Mouse (Mus musculus): ENCODE data around the gene Scpep1. TPM values are rescaled to one million over a fixed set of nuclear protein-coding genes. Genes with fewer than 3 reads are reported as not detected.
"Not testable (repeated sequence)": the region's sequence is repeated elsewhere in the genome, so short reads cannot be mapped to it uniquely, and the experiment has no call there.

Gene Scpep1
- total and polyA plus RNA-seq, 2 experiments from 2014 or later = 27.4 to 28.9 TPM

DNA sequence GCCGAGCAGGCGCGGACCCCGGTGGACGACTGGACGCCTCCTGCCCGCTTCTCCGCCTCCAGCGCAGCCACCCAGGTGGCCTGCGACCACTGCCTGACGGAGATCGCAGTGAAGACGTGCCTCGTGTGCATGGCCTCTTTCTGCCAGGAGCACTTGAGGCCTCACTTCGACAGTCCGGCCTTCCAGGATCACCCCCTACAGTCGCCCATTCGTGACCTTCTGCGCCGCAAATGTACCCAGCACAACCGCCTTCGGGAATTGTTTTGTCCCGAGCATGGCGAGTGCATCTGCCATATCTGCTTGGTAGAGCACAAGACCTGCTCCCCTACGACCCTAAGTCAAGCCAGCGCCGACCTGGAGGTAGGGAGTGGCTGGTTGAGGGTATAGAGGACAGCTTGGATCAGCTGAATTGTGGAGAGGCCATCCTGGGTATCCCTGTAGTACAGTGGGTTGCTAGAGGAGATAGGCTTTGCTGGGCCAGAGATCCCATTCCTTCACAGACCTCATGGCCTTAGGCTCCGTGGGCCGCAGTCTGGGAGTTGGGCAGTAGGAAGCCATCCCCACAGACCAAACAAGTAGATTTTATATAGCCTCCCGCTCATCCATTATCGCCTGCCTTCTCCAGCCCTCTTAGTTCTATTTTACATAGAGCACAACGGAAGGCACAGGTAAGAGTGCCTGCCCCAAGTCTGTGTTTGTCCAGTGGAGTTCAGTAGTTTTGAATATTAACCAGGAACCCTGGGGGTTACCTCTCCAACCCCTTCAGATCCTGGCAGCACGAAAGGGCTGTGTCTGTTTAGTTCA is 44.7 kb upstream of the Scpep1 start:
- DNase-seq (no peak), ATAC-seq (no peak)
- no peaks in the 10 kb centered on the region for H3K36me3 ChIP-seq (ENCODE audit: insufficient read depth)
- H3K4me2 ChIP-seq (ENCODE audit: low read depth) = peak overlapping the region; percentile 41
- peak overlapping the region; percentile 39; the same call in 1 of the 2 replicates for H3K9ac ChIP-seq
- H3K27me3 ChIP-seq (ENCODE audit: insufficient read depth, low read length) = peaks cover 14% of the 10 kb centered on the region
- H3K9me3 ChIP-seq (ENCODE audit: low read length) = no peaks in the 10 kb centered on the region
- H3K4me1 ChIP-seq (ENCODE audit: insufficient read depth) = no peaks in the 10 kb centered on the region
- WGBS = 31% methylated on average over 33 of the region's 33 CpGs
- TF ChIP-seq CTCF (IDR thresholded peaks at IDR 0.05; ENCODE audit: low read depth) = no peak
- peak overlapping the region; percentile 33 for H3K4me3 ChIP-seq (ENCODE audit: low read depth, low read length)
- peak overlapping the region; percentile 4; the same call in 1 of the 2 replicates for H3K27ac ChIP-seq (ENCODE audit: low read depth, low read length)

GRCm38 (mm10) chr11:88998974-88999722 is 43.9 kb upstream of the Scpep1 start, which contains the start of gene Trim25:
TSS of gene Trim25 (plus strand) at chr11:88999376.
- peak; percentile 62 for DNase-seq
- Histone ChIP-seq H3K4me3 (ENCODE audit: low read depth, low read length) (peak within 1 kb of the TSS; percentile 33), H3K9me3 (ENCODE audit: low read length) (no peaks in the 10 kb centered on the region), H3K4me1 (ENCODE audit: insufficient read depth) (no peaks in the 10 kb centered on the region), H3K9ac (peak within 1 kb of the TSS; percentile 39; the same call in 1 of the 2 replicates), H3K27ac (ENCODE audit: low read depth, low read length) (peak within 1 kb of the TSS; percentile 4; the same call in 1 of the 2 replicates), H3K27me3 (ENCODE audit: insufficient read depth, low read length) (peaks cover 14% of the 10 kb centered on the region), H3K4me2 (ENCODE audit: low read depth) (peak within 1 kb of the TSS; percentile 41), H3K36me3 (ENCODE audit: insufficient read depth) (no peaks in the 10 kb centered on the region)
- 0 out of 2 replicates have a peak, but pooled peaks have one; percentile 5 for TF ChIP-seq CTCF (IDR thresholded peaks at IDR 0.05; ENCODE audit: low read depth)
- 2% methylated on average over 48 of the region's 48 CpGs for WGBS
- ATAC-seq = peak; percentile 65

DNA sequence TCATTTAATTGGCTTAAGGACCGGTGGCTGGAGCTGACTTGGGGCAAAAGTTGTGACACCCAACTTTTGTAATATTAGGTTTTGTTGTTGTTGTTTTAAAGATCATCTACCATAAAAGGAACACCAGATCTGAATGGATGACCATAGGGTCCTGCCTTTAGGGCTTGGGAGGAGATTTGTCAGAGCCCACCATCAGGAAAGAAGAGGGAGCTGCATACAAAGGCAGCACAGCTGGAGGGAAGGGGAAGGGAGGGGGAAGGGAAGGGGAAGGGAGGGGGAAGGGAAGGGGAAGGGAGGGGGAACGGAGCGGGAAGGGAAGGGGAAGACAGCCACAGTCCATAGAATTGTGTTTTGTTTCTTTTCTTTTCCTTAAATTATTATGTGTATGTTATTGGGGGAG is 43.1 kb upstream of the Scpep1 start:
- no peak overlapping the region for H3K9ac ChIP-seq
- no peaks in the 10 kb centered on the region for H3K36me3 ChIP-seq (ENCODE audit: insufficient read depth)
- H3K4me2 ChIP-seq (ENCODE audit: low read depth) = no peak overlapping the region
- no peaks in the 10 kb centered on the region for H3K4me1 ChIP-seq (ENCODE audit: insufficient read depth)
- H3K27ac ChIP-seq (ENCODE audit: low read depth, low read length) = no peak overlapping the region
- H3K9me3 ChIP-seq (ENCODE audit: low read length) = no peaks in the 10 kb centered on the region
- WGBS = 8% methylated on average over 3 of the region's 3 CpGs
- H3K27me3 ChIP-seq (ENCODE audit: insufficient read depth, low read length) = peaks cover 14% of the 10 kb centered on the region
- no peak for TF ChIP-seq CTCF (IDR thresholded peaks at IDR 0.05; ENCODE audit: low read depth)
- H3K4me3 ChIP-seq (ENCODE audit: low read depth, low read length) = no peak overlapping the region
- ATAC-seq (no peak), DNase-seq (no peak)

DNA sequence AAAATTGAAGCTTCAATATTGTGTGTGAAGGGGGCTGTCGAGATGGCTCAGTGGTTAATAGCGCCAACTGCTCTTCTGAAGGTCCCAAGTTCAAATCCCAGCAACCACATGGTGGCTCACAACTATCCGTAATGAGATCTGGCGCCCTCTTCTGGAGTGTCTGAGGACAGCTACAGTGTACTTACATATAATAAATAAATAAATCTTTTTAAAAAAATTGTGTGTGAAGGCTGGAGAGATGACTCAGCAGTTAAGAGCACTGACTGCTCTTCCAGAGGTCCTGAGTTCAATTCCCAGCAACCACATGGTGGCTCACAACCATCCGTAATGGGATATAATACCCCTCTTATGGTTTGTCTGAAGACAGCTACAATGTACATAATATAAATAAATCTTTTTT is 42.1 kb upstream of the Scpep1 start:
- H3K4me2 ChIP-seq (ENCODE audit: low read depth); ATAC-seq; DNase-seq; H3K4me1 ChIP-seq (ENCODE audit: insufficient read depth); H3K4me3 ChIP-seq (ENCODE audit: low read depth, low read length); H3K27ac ChIP-seq (ENCODE audit: low read depth, low read length); H3K9ac ChIP-seq; H3K36me3 ChIP-seq (ENCODE audit: insufficient read depth); H3K9me3 ChIP-seq (ENCODE audit: low read length): not testable (repeated sequence)
- H3K27me3 ChIP-seq (ENCODE audit: insufficient read depth, low read length) = peaks cover 14% of the 10 kb centered on the region
- 85% methylated on average over 5 of the region's 5 CpGs for WGBS

DNA sequence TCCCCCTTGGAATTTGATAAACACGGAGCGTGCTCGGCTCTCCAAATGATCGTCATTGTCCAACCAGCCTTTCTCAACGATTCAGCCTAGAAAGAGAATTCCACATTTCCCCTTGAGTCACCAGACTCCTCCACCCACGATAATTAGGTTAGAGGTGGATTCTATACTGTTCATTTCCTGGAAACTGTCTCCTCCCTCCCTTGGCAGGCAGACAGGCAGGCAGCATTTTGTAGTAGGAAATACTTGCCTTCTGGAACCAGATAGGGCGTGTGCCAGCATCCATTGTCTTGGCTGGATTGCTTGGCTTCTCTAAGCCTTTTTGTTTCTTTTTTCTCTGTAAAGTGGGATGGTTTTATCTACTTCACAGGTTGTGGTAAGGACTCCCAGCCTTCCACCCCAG is 41.2 kb upstream of the Scpep1 start:
- peak; percentile 9 for DNase-seq
- Histone ChIP-seq H3K4me3 (ENCODE audit: low read depth, low read length) (no peak overlapping the region), H3K4me1 (ENCODE audit: insufficient read depth) (no peaks in the 10 kb centered on the region), H3K36me3 (ENCODE audit: insufficient read depth) (peaks cover 1% of the 10 kb centered on the region; the same call in 1 of the 2 replicates), H3K27ac (ENCODE audit: low read depth, low read length) (no peak overlapping the region), H3K4me2 (ENCODE audit: low read depth) (no peak overlapping the region), H3K9ac (no peak overlapping the region), H3K9me3 (ENCODE audit: low read length) (no peaks in the 10 kb centered on the region), H3K27me3 (ENCODE audit: insufficient read depth, low read length) (peaks cover 14% of the 10 kb centered on the region)
- whole genome bisulfite sequencing = 69% methylated on average over 7 of the region's 7 CpGs
- no peak for TF ChIP-seq CTCF (IDR thresholded peaks at IDR 0.05; ENCODE audit: low read depth)
- no peak for ATAC-seq

DNA sequence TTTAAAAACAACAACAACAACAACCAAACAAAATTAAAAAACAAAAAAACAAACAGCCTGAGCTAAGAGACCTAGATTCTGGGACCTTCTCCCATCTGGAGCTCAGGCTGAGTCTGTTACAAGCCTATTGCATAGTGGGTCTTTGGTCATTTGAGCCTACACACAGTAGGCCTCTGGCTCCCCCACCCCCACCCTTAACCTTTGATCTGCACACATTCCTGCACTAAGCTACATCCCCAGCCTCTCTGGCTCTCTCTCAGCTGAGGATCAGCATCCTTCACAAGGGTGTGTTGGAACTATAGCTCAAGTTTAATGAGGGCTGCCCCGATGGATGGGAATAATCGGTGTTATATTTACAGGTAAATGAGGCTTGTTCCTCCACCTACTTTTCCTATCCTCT is 40.4 kb upstream of the Scpep1 start:
- Histone ChIP-seq H3K4me1 (ENCODE audit: insufficient read depth) (no peaks in the 10 kb centered on the region), H3K27ac (ENCODE audit: low read depth, low read length) (no peak overlapping the region), H3K4me3 (ENCODE audit: low read depth, low read length) (no peak overlapping the region), H3K27me3 (ENCODE audit: insufficient read depth, low read length) (peaks cover 14% of the 10 kb centered on the region), H3K4me2 (ENCODE audit: low read depth) (no peak overlapping the region), H3K36me3 (ENCODE audit: insufficient read depth) (peaks cover 9% of the 10 kb centered on the region), H3K9ac (no peak overlapping the region), H3K9me3 (ENCODE audit: low read length) (no peaks in the 10 kb centered on the region)
- 86% methylated on average over 2 of the region's 2 CpGs for WGBS
- DNase-seq = no peak
- no peak for TF ChIP-seq CTCF (IDR thresholded peaks at IDR 0.05; ENCODE audit: low read depth)
- ATAC-seq = no peak

DNA sequence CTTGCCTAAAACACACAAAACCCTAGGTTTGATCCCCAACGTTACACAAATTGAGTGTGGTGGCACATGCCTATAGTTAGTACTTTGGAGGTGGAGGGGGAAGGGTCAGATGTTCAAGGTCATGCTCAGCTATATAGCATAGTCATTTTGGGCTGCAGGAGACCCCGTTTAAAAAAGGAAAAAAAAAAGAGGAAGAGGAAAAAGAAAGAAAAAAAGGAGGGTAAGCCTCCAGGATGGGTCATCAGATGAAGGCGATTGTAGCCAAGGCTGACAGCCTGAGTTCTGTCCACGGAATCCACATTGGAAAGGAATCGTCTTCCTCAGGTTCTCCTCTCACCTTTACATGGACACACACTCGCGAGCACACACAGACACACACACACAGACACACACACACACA is 39.2 kb upstream of the Scpep1 start:
- H3K4me2 ChIP-seq (ENCODE audit: low read depth) = no peak overlapping the region
- DNase-seq (no peak), ATAC-seq (no peak)
- TF ChIP-seq CTCF (IDR thresholded peaks at IDR 0.05; ENCODE audit: low read depth) = no peak
- peaks cover 8% of the 10 kb centered on the region; the same call in 1 of the 2 replicates for H3K27me3 ChIP-seq (ENCODE audit: insufficient read depth, low read length)
- peaks cover 11% of the 10 kb centered on the region for H3K36me3 ChIP-seq (ENCODE audit: insufficient read depth)
- no peaks in the 10 kb centered on the region for H3K9me3 ChIP-seq (ENCODE audit: low read length)
- no peak overlapping the region for H3K4me3 ChIP-seq (ENCODE audit: low read depth, low read length)
- no peak overlapping the region for H3K9ac ChIP-seq
- 87% methylated on average over 7 of the region's 7 CpGs for WGBS
- H3K27ac ChIP-seq (ENCODE audit: low read depth, low read length) = no peak overlapping the region
- H3K4me1 ChIP-seq (ENCODE audit: insufficient read depth) = no peaks in the 10 kb centered on the region
